In the genomic region with DNA sequence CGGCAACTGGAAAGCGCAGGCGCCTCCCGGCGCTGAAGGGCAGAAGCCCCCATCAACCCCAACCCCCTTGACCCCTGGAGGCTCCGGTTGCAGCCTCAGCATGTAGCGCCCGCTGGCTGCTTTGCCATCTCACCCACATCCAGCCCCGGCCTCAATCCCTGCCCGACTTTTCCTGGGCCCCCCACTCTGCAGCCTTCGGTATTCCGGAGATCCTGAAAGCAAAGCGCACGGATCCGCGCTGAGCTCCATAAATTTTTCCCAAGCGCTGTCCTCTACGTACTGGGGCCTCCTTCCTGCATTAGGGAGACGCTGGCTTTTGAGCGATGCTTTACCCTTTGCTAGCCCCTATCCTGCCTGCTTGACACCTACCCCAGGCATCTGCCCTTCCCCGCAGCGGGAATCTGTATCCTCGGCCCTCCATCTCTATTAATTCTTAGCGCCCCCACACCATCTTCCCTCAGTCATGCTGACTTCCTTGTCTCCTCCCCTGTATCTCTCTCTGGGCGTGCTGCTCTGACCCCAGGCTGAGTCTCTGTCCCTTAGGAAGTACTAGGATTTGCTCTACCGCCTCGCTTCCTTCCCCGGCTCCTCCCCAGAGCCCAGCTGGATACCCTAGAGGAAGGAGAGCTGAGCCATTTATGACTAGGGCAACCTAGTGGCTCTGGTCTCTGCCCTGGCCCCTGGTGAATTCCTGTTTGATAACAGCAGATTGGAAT, we compare ENCODE assay signal across 8 mouse cellular contexts. TPM values are rescaled to one million over a fixed set of nuclear protein-coding genes. Genes with fewer than 3 reads are reported as not detected.
DNase-seq lines count a peak whose midpoint lies in the region; ATAC-seq and TF ChIP-seq lines count a peak whose summit lies in the region.

No protein-coding gene starts in this region.

- H3K27me3 ChIP-seq in heart, embryonic 16.5 days (ENCODE audit: control insufficient read depth, insufficient read depth, low read length), result peaks cover 9% of the 10 kb centered on the region
- peaks cover 10% of the 10 kb centered on the region for H3K27me3 ChIP-seq in limb, embryonic 11.5 days (ENCODE audit: control insufficient read depth, insufficient read depth, low read length)

- peak overlapping the region; percentile 47 for H3K4me3 ChIP-seq in lung, adult 2 months (replicated peaks; ENCODE audit: extremely low read depth, low read depth, low read length)
- peak overlapping the region; percentile 72 for H3K4me3 ChIP-seq in heart, embryonic 16.5 days (ENCODE audit: low read length)
- peak overlapping the region; percentile 88 for H3K4me3 ChIP-seq in limb, embryonic 11.5 days (ENCODE audit: low read depth, low read length)
- peak overlapping the region; percentile 90 for H3K4me3 ChIP-seq in olfactory bulb, adult 2 months (ENCODE audit: insufficient read depth, low read depth, low read length)

- WGBS in lung, adult 2 months, result 4% methylated on average over 28 of the region's 28 CpGs
- 1% methylated on average over 28 of the region's 28 CpGs for WGBS in heart, embryonic 16.5 days
- WGBS in limb, embryonic 11.5 days, result under 1% methylated on average over 24 of the region's 28 CpGs
- WGBS in olfactory bulb, adult 2 months, result 1% methylated on average over 28 of the region's 28 CpGs

- H3K36me3 ChIP-seq in heart, embryonic 16.5 days (ENCODE audit: control insufficient read depth, insufficient read depth), result peaks cover 4% of the 10 kb centered on the region; the same call in 1 of the 2 replicates
- no peaks in the 10 kb centered on the region for H3K36me3 ChIP-seq in limb, embryonic 11.5 days (ENCODE audit: control insufficient read depth, insufficient read depth, low read length)

- 0 out of 2 replicates have a peak, but pooled peaks have one; percentile 18 for TF ChIP-seq POLR2A in lung, adult 2 months (IDR thresholded peaks at IDR 0.05; ENCODE audit: borderline replicate concordance, extremely low read depth, low read depth, low read length)
- no peak for TF ChIP-seq POLR2A in olfactory bulb, adult 2 months (IDR thresholded peaks at IDR 0.05; ENCODE audit: insufficient read depth, low read depth, low read length)

- H3K4me1 ChIP-seq in lung, adult 2 months (ENCODE audit: control insufficient read depth, insufficient read depth, low read length), result no peaks in the 10 kb centered on the region
- H3K4me1 ChIP-seq in heart, embryonic 16.5 days (ENCODE audit: control insufficient read depth, insufficient read depth, low read length), result peaks cover 57% of the 10 kb centered on the region
- H3K4me1 ChIP-seq in limb, embryonic 11.5 days (ENCODE audit: control insufficient read depth, insufficient read depth, low read length), result peaks cover 24% of the 10 kb centered on the region
- peaks cover 44% of the 10 kb centered on the region for H3K4me1 ChIP-seq in olfactory bulb, adult 2 months (ENCODE audit: control insufficient read depth, insufficient read depth, low read length)

- H3K9ac ChIP-seq in heart, embryonic 16.5 days (ENCODE audit: low read length), result peak overlapping the region; percentile 84
- H3K9ac ChIP-seq in limb, embryonic 11.5 days (ENCODE audit: low read length), result peak overlapping the region; percentile 82

- no peak for ATAC-seq in heart, embryonic 16.5 days (replicated peaks; ENCODE audit: extremely low read depth, insufficient read depth, low FRiP score)
- ATAC-seq in limb, embryonic 11.5 days (ENCODE audit: insufficient number of reproducible peaks, low FRiP score, low TSS enrichment, low read depth), result no peak; the same call in 1 of the 2 replicates

- DNase-seq in lung, adult 2 months, result no peak
- DNase-seq in lung, postnatal 36 days, result no peak
- peak; percentile 79 for DNase-seq in cerebellum, adult 9-10 months
- peak; percentile 54 for DNase-seq in limb, embryonic 11.5 days (ENCODE audit: low spot score)
- DNase-seq in urinary bladder, adult 18-20 months (ENCODE audit: low spot score in 2 of 2), result no peak
- DNase-seq in thymus, postnatal 25 days, result no peak

- peak overlapping the region; percentile 64 for H3K27ac ChIP-seq in heart, embryonic 16.5 days (ENCODE audit: low read length)
- no peak overlapping the region for H3K27ac ChIP-seq in limb, embryonic 11.5 days (replicated peaks; ENCODE audit: low read depth, low read length)
- peak overlapping the region; percentile 54 for H3K27ac ChIP-seq in olfactory bulb, adult 2 months (ENCODE audit: insufficient read depth, low read depth, low read length)

- peak overlapping the region; percentile 94 for H3K4me2 ChIP-seq in heart, embryonic 16.5 days (ENCODE audit: low read depth, low read length)
- peak overlapping the region; percentile 96 for H3K4me2 ChIP-seq in limb, embryonic 11.5 days (ENCODE audit: low read depth, severe bottlenecking)

- H3K9me3 ChIP-seq in heart, embryonic 16.5 days (replicated peaks; ENCODE audit: control insufficient read depth, low read length), result no peaks in the 10 kb centered on the region
- no peaks in the 10 kb centered on the region for H3K9me3 ChIP-seq in limb, embryonic 11.5 days (ENCODE audit: control insufficient read depth, low read length)

- no peak for TF ChIP-seq CTCF in lung, adult 2 months (IDR thresholded peaks at IDR 0.05; ENCODE audit: insufficient read depth, low read length)
- no peak for TF ChIP-seq CTCF in olfactory bulb, adult 2 months (IDR thresholded peaks at IDR 0.05; ENCODE audit: insufficient read depth, low read depth, low read length)

RNA-seq across cellular contexts. Expression of a gene that starts 7.4 kb away (rescaled TPM):
- polyA plus RNA-seq in lung, adult 2 months (2012; rRNA removed), result 31.5 and 35.0 TPM in 2 replicates
- 41.1 and 46.4 TPM in 2 replicates for polyA plus RNA-seq in heart, embryonic 16.5 days (2015; fragmentation: Nextera tagmentation; extraction: Ambion mirVana)
- polyA plus RNA-seq in limb, embryonic 11.5 days (2014; fragmentation: Nextera tagmentation; extraction: Ambion mirVana), result 32.9 and 33.6 TPM in 2 replicates
- not detected in 2 replicates for polyA plus RNA-seq in olfactory bulb, adult 2 months (2012; ENCODE audit: insufficient read depth, insufficient read length, low replicate concordance, missing spikeins)

RNA-seq across cellular contexts. Expression of a gene that starts 22.4 kb away (rescaled TPM):
- 107 and 185 TPM in 2 replicates for polyA plus RNA-seq in lung, adult 2 months (2012; rRNA removed)
- polyA plus RNA-seq in heart, embryonic 16.5 days (2015; fragmentation: Nextera tagmentation; extraction: Ambion mirVana), result 469 and 480 TPM in 2 replicates
- 5.0 and 5.3 TPM in 2 replicates for polyA plus RNA-seq in limb, embryonic 11.5 days (2014; fragmentation: Nextera tagmentation; extraction: Ambion mirVana)
- not detected in 2 replicates for polyA plus RNA-seq in olfactory bulb, adult 2 months (2012; ENCODE audit: insufficient read depth, insufficient read length, low replicate concordance, missing spikeins)

RNA-seq across cellular contexts. Expression of a gene that starts 53.2 kb away (rescaled TPM):
- polyA plus RNA-seq in lung, adult 2 months (2012; rRNA removed), result 106 and 125 TPM in 2 replicates
- polyA plus RNA-seq in heart, embryonic 16.5 days (2015; fragmentation: Nextera tagmentation; extraction: Ambion mirVana), result 72.6 and 85.3 TPM in 2 replicates
- polyA plus RNA-seq in limb, embryonic 11.5 days (2014; fragmentation: Nextera tagmentation; extraction: Ambion mirVana), result 44.9 and 49.9 TPM in 2 replicates
- polyA plus RNA-seq in olfactory bulb, adult 2 months (2012; ENCODE audit: insufficient read depth, insufficient read length, low replicate concordance, missing spikeins), result not detected in 2 replicates

Comparison
In these comparisons a context has a peak if more than half of its experiments do, and no peak if none do; other contexts are left out.
1. DNase-seq: peak in cerebellum, adult 9-10 months (single experiment) and limb, embryonic 11.5 days (single experiment); none in lung, adult 2 months (single experiment), lung, postnatal 36 days (single experiment), urinary bladder, adult 18-20 months (0 of 2) and thymus, postnatal 25 days (single experiment).
2. RNA of a gene that starts 7.4 kb away (polyA plus RNA-seq): 41.1 to 46.4 TPM in heart, embryonic 16.5 days, 31.5 to 35.0 TPM in lung, adult 2 months and 32.9 to 33.6 TPM in limb, embryonic 11.5 days; not detected in olfactory bulb, adult 2 months; every median in the first group is over 10 times any median in the second.
3. RNA of a gene that starts 22.4 kb away (polyA plus RNA-seq): 469 to 480 TPM in heart, embryonic 16.5 days and 107 to 185 TPM in lung, adult 2 months; 5.0 to 5.3 TPM in limb, embryonic 11.5 days and not detected in olfactory bulb, adult 2 months; every median in the first group is over 10 times any median in the second.
4. RNA of a gene that starts 53.2 kb away (polyA plus RNA-seq): 106 to 125 TPM in lung, adult 2 months, 72.6 to 85.3 TPM in heart, embryonic 16.5 days and 44.9 to 49.9 TPM in limb, embryonic 11.5 days; not detected in olfactory bulb, adult 2 months; every median in the first group is over 10 times any median in the second.
5. Peak in every context shown above with its lines, with median percentiles within 50 percentile points of each other: H3K4me3 ChIP-seq.